Mouse (Mus musculus) B cell, adult 2 months (primary cell): Measurements from ENCODE around the gene B4galt2.

Source experiments
- DNase-seq, 2 experiments: peaks; one replicate each; pipeline ENCODE4 v3.0.0; 2022

The B4galt2 gene

DNA sequence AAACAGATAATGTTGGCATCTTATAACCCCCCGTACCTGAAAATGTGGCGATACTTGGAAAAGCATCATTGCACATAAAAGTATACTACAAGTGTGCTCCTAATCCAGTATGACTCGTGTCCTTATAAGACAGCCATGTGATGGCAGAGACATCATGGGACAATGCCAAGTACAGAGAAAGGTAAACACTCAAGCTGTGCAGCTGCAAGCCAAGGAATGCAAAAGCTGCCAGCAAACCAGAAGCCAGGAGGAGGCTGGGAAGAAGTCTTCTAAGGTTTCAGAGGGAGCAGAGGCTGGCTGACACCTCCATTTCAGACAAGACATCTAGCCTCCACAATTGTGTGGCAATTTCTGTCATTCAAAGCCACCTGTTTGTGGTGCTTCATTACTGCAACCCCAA, 22.9 kb upstream of the B4galt2 start:
- DNase-seq = no peak

DNA sequence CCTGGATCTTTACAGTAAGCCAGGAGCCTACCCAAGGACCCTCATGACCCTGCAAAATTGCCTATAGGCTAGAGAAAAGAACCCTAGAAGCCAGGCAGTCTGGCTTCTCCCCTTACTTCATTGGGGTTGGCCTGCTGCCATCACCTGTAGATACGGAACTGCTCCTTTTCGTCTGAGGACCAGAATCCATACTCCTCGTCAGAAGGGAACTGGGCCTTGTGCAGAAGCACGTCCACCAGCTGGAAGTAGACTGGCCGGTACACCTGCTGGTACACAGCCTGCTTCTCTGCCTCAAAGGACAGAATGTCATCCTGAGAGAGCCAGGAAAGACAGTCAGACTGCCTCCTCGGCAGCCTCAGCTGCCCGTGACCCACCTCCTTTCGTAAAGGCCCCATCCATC, 21.5 kb upstream of the B4galt2 start:
- no peak for DNase-seq

DNA sequence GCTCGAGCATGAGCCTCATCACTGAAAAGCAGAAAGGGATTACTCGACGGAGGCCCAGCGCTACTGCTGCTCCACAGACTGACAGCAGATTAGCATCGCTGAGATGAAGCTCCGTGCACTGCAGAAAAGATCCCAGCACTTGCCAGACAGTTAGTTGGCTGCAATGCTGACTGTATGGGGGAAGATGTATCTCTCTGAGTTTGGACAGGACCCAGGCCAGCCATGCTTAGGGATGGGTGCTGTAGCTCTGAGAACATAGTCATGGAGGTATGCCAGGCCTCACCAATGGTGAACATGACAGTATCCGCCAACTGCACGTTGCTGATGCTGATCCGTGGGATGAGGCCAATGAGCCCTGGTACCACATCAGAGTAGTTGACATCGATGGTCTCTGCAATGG, 20.8 kb upstream of the B4galt2 start:
- DNase-seq = no peak

DNA sequence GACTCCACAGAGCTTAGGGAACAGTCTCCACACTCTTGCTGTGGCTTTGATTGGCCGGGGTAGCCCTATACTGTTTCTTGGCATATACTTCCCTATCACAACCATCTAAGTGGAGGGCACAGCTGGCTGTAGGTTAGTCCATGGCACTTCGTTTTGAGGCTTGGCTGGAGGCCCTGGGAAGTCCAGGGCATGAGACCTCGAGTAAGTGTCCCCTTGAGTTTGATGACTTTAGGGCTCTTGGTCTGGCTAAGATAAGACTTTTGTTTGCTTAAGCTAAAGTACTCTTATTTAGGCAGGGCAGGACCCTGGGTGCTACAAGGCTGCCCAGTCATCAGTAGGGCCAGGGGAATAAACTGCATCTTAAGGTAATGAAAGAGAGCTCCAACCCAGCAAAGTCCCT, 14.8 kb upstream of the B4galt2 start:
- DNase-seq = no peak

DNA sequence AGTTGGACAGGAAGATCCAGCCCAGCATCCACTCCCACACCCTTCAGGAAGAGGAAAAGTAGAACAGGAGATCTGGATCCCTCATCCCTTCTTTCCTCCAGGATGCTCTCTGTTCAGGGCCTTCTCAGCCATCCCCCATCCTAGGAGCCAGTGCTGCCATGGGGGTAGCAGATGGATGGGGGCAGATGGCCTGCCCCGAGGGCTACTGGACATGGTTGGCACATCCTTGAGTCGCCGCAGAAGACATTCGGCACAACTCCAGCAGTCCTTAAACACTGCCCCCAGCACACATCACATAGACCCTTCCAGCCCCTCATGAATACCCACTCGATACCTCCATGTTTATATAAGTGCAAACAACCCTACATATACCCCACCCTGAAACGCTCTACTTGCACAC, 12.7 kb upstream of the B4galt2 start:
- no peak for DNase-seq

DNA sequence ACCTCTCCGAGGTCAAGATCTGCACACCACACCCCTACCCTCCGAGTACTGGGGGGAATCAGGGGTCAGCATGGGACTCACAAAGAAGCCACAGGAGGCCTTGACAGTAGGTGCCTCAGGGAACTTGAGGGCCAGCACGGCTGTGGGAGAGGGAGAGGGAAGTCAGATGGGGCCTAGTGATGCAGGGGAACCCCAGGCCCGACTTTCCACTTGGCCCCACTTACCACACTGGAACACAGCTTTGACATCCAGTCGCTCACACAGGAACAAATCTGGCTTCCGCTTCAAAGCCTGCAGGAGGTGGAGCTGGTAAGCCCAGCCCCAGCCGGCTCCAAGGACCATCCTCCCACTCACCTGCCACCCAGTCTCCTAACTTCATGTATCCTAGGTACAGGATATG, 12.1 kb upstream of the B4galt2 start:
- DNase-seq = no peak

DNA sequence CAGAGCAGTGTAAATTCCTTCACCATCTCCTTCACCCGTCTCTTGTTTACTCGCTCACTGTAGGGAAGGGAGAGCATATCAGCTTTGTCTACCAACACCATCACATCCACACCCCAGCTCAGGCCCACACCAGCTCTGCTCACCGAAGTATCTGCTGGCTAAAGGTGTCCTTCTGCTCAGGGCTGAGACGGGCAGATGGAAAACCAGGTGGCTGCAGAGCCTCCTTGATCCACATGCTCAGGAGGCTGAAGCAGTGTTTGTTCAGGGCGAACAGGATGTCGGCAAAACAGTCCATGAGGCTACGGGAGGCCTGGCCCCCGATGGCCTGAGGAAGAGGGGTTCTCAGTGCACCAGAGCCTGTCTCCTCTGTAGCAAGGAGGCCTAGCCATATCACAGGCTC, 11.3 kb upstream of the B4galt2 start:
- no peak for DNase-seq

DNA sequence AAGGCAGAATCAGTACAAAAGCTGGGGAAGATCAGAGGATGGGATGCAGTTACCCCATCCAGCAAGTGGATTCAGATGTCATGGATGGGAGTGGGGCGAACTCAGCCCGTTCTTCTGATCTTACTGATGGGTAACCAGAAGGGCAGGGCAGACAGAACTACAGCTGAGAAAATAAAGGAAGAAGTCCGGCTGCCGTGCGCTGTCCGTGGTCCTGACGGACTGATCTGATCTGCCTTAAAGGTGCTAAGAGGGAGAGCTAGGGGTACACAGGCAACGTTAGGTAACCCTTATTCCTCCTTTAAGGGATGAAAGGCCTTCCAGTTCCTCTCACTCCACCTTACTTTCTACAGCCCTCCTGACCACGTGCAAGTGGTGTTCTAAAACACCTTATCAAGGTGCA, 10.1 kb upstream of the B4galt2 start:
- DNase-seq = peak; percentile 76

DNA sequence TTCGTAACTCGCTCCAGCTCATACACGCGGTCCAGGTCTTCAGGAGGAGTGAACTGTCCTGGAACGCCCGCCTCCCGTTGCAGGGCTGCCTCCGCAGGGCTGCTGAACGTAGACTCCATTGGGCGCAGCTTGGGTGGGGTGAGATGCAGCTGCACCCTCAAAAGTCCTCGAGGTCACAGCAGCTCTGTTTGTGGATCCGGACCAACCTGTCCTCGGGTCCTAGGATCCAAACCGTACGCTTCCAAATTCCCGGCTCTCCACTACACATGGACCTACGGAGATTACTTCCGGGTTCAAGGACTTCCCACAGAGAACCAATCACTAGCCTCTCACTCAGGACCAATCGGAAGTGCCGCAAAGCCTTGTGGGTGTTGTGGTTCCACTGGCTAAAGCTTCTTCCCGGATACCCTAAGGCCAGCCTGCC, 8.5 kb upstream of the B4galt2 start, which contains the start of gene Dph2:
Dph2 (minus strand) TSS at position 295 of the 424 bp plus-strand sequence.
- DNase-seq = peak; percentile 77 to 78

DNA sequence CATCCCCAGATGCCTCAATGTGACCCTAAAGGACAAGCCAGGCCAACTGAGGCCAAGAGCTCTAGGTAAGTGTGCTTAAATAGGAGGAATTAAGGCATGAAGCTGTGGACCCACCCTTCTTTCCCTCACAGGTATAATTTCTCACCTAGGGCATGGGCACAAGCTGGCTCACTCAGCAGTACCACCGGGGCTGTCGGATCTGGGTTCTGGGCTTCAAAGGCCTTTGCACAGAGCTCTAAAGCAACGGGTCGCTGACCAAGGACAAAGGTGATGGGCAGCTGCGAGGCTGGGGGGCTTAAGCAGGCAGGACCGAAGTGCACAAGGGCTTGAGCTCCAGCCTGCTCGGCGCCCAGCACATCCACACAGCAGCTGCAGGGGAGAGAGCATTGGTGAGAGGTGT, 7.5 kb upstream of the B4galt2 start:
- DNase-seq = no peak

DNA sequence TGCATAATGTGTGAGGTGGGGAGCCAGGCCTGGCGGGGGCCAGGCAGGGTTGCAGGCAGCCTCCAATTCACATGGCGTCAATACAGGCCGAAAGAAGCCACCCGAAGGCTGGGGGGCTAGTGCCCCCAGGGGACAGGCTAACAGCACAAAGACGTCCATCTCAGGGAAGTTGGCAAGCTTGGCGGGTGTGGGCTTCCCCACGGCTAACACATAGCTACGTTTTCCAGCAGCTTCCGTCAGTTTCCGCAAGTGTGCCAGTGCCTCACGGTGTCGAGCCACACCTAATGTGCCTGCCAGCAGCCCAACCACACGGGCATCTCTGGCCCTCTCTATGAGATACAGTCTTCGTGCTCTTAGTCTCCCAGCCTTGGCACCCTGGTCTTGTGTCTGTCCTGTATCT, 6.7 kb upstream of the B4galt2 start:
- DNase-seq = no peak

DNA sequence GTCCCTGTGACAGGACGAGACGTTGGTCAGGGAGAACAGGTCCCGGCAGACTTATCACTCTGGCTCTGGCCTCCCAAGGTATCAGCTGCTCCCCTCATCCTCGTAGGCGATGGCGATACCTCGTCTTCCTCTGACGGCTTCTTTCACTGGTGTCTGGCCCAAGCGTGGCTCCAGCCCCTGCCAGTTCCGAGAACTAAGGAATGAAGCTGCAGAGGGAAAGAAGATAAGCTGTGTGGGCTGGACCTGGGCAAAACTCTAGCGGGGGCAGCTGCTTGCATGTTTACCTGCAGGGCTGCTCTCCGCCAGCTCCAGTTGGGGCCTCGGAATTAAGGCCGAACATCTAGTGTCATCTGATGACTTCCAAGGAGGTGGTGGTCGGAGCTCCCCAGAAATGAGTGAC, 6.2 kb upstream of the B4galt2 start:
- DNase-seq = no peak

DNA sequence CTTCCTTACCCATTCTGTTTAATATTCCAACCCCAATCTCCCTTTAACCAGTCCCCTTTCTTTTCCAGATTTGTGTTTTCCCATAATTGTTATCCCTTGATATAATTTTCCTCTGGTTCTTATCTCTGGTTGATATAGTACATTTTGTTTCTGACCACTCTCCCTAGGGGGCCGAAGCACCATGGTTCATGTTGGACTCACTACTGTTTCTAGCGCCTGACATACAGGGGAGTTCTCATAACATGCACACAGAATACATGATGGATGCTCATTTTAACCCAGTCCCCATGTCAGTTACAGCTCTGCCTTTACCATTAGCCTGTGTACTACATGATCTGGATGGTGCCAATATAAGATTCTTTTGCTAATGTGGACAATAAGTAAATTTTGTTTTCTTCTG, 4.6 kb upstream of the B4galt2 start:
- no peak for DNase-seq

DNA sequence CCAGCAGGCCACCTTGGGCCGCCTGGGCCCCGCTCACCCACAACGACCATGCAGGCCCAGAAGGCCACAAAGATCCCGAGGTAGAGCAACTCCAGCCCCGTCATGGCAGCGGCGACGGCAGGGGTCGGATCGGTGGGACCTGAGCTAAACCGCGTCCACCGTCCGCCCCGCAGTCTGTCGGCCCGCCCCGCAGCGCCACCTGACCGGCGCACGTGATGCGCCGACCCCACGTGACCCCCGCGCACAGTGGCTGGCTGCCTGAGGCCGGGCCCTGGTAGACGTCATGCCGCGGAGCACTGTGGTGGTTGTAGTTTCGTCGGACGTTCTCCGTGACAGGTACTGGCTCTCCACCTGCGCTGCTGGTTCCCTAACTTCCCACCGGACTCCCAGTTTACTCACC, 3.8 kb upstream of the B4galt2 start, which contains the start of gene Atp6v0b:
Atp6v0b (minus strand) TSS at position 201 of the 400 bp plus-strand sequence.
- DNase-seq = peak; percentile 96 to 97

DNA sequence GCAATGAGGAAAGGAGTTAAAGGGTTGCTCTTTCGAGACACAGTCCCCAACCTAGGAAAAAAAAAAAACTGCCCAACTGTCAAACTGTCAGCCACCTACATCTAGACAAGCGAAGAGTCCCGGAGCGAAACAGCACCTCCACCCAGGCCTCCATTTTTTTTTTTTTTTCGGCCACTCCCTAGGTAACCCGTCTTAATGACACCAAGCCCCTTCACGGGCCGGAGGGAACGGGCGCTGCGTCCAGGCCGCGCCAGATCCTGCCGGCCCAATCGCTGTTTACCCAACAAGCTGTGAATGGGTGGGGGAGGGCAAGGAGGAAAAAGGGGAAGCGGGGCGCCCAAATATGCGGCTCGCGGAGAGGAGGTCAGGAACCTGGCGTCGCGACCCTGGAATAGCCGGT, 3.4 kb upstream of the B4galt2 start:
- peak in 1 of 2 experiments; percentile 56 for DNase-seq

DNA sequence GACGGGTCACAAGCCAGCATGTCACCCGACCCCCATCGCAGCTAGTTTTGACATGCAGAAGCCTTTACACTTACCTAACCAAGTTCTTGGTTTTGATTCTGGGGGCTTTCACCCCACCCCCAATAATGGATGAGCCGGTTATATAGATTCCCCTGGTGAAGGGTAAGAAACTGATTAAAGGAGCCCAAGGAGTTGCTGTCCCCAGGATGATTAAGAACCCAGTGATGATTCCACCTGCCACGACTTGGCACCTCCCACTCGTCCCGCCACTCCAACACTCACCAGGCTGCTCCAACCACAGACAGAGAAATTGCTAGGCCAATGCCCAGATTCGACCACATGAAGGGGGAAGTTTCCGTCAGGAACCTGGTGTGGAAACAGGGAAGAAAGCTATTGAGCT, 2.7 kb upstream of the B4galt2 start:
- no peak for DNase-seq

DNA sequence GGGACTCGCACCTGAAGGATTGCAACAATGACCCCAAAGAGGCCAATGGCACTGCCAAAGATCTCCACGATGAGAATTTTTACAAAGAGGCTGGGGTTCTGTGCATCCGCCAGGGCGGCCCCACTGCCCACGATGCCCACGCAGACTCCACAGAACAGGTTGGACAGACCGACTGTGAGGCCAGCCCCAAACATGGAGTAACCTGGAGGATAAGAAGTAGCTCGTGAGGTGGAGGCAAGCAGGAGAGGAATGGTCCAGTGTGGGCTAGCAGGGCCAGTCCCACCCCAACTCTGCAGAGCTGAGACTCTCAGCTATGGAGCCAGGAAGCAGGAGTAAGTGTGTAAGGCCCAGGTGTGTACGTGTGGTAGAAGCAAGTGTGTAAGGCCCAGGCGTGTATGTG, 1.8 kb upstream of the B4galt2 start:
- no peak for DNase-seq

DNA sequence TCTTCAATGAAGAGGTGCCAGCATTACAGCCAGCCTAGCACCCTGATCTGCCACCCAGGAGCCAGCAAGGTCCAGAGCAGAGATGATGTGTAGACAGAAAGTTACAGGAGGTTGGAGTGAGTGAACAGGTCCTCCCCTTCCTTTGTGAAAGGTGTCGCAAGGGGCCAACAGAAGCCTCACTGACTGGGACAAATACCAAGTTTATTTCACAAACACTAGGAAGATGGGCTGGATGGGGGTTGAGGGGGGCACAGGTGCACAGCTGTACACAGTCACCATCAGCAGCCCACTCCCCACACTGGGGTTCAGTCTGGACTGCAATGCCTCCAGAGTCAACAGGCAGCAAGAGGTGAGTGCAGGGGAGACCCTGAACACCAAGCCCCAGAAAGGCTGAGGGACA, 859 bp upstream of the B4galt2 start:
- no peak for DNase-seq

DNA sequence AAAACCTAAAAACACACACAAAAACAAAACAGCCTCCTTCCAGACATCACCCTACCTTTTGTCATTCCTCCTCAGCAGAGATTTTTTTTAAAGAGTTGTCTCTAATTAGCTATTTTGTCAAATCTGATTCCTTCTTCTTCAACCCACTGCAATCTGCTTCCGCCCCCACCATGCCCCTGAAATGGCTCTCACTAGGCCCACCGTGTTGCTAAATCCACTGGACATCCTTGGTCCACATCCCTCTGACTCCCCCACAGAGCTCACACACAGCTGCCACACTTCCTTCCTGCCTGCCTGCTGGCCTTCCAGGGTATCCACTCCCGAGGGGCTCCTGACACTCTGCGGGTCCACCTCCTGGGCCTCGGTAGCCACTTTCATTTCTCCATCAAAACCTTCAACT, 4.6 kb downstream of the B4galt2 start:
- DNase-seq = no peak

DNA sequence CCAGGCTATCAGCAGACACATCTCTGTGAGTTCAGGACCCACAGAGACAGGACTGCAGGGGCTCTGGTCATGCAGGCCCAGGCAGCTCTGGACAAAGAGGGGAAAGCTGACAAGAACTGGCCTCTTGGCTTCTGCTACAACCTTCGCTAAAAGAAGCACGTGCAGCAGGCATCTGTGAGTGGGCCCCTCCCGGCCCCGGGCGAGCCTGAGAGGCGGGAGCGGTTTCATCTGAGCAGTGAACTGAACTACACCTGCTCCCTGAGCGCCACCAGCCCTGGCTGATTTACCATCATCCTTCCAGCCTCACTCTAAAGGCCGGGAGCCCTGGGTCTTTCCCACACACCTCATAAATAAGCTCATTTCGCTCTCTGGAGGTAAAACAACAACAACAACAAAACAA, 5.0 kb downstream of the B4galt2 start:
- peak; percentile 45 to 52 for DNase-seq

DNA sequence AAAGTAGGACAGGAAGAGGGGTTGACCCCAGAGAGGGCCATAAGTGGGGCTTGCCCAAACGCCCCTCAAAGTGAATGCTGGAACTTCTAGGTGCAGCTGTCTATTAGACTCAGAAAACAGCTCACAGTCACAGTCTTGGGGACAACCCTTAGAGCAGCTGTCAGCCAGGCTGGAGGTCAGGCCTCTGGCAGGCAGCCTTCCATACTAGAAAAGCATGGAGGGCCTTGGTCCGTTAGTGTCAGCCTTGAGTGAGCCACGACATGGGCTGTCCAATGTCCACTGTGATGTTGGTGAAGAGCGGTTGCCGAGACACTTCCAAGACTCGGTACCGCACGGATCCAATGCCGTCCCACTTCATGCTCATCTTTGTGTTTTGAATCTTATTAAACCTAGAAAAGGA, 9.7 kb downstream of the B4galt2 start:
- DNase-seq = no peak

DNA sequence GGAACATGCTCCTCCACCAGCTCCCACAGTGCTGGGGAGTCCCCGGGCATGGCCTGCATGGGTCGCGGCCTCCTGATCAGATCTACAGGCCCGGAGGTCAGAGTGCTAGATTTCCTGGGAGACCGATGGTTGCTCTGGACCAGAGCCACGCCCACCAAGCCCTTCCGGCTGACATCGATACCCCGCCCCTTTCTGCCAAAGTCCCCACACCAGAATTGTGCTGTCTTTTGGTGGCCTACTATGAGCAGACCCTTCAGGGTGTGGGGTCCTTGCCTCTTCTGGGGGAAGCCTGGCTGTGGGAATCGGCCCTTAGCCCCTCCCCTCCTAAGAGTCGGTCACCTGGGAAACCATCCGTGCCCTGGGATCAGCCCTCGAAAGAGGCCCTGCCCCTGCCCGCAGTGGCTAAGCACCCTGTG, 10.8 kb downstream of the B4galt2 start, which contains the start of gene Ccdc24:
Ccdc24 (minus strand) TSS at position 87 of the 416 bp plus-strand sequence.
- DNase-seq = no peak

DNA sequence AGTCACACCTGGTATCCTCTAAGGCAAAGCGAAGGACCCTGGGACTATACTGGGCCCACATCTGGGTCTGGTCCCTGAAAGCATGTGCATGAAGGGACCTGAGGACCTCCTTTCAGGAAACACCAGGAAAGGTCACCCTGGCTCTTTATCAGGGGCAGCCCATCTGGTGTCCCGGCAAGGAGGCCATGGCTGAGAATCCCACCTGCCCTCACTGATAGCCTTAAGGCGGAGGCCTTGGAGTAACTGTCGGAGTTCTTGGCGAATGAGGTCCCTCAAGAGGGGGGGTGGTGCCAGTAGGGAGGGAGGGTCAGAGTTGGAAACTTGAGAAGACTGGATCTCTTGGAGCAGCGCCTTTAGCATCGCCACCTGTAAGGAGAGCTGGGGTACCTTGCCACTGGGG, 11.5 kb downstream of the B4galt2 start:
- DNase-seq = no peak

DNA sequence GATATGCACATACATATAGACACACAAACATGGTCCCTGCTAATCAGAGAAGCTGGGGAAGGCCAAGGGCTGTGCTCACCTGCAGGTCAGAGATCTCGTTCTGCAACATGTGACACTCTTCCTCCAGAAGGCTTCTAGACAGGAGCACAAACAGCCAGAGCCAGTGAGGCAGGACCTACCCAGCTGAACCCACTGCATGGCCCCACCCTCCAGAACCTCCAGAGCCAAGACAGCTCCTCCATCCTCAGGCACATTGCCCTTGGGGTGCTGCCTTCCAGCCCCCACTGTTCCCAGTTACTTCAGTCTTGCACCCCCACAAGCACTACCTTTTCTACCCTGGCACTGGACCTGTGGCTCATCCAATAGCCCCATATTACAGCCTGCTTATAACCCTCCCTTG, 12.8 kb downstream of the B4galt2 start:
- no peak for DNase-seq

DNA sequence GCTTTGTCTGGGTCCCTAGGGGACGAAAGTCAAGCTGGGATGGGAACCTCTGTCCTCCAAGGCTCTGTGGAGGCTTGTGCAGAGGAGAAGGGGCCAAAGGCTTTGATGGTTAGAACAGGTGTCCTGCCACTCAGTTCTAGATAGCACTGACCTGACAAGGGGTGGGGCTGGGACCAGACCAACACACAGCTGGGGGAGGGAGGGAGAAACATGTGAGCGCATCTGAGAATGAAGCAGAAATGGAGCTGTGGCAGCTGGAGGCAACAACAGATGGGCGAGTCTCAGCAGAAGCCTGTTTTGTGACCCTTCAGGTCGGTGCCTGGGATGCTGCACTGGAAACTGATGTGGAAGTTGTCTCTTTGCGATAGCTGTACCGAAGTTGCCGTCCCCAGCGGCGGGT, 14.0 kb downstream of the B4galt2 start:
- DNase-seq = no peak

DNA sequence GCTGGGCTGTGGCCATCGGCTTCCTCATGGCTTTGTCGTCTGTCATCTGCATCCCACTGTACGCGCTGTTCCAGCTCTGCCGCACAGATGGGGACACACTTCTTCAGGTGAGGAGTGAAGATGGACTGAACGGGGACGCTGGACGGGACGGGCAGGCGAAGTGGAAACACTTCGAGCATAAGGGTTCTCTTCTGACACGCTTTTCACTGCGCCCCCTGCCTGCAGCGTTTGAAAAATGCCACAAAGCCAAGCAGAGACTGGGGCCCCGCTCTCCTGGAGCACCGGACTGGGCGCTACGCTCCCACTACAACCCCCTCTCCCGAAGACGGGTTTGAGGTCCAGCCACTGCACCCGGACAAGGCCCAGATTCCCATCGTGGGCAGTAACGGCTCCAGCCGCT, 15.5 kb downstream of the B4galt2 start:
- peak; percentile 68 to 74 for DNase-seq
